Mouse (Mus musculus): ENCODE measurements at regions not wholly inside any gene's neighbourhood (a gene's known extent, or its start where the extent isn't known, plus 50 kb on each side); places are given as distances from the start of the nearest gene placed in this dataset.

- DNase-seq: no peak
Measured at GRCm38 (mm10) chr1:38739018-38739417, 74.3 kb upstream of the Aff3 start.

- peak in 1 of 2 experiments; percentile 38 for DNase-seq
Measured at GRCm38 (mm10) chr1:38735768-38736167, 71.0 kb upstream of the Aff3 start.

GRCm38 (mm10) chr1:38733201-38733600 lies 68.4 kb upstream of the Aff3 start:
- no peak for DNase-seq

- DNase-seq: peak in 1 of 2 experiments; percentile 40
Measured at GRCm38 (mm10) chr1:38729977-38730782, 65.4 kb upstream of the Aff3 start.

GRCm38 (mm10) chr1:38725805-38726204 lies 61.0 kb upstream of the Aff3 start:
- DNase-seq: no peak

GRCm38 (mm10) chr1:38724631-38725030 lies 59.9 kb upstream of the Aff3 start:
- DNase-seq: no peak

- DNase-seq: no peak
Measured at GRCm38 (mm10) chr1:38722155-38722554, 57.4 kb upstream of the Aff3 start.

GRCm38 (mm10) chr1:38720287-38720686 lies 55.5 kb upstream of the Aff3 start:
- peak in 1 of 2 experiments; percentile 27 for DNase-seq

GRCm38 (mm10) chr1:38715621-38716020 lies 50.9 kb upstream of the Aff3 start:
- DNase-seq: no peak
